Mouse (Mus musculus): ENCODE measurements around the gene Map2k2. TPM values are rescaled to one million over a fixed set of nuclear protein-coding genes. Genes with fewer than 3 reads are reported as not detected.

Map2k2 gene
- polyA plus RNA-seq, 1 experiment = 135 TPM

GRCm38 (mm10) chr10:81094931-81095678 is 10.6 kb upstream of the Map2k2 start:
- 79% methylated on average over 9 of the region's 9 CpGs for WGBS
- Histone ChIP-seq H3K27me3 (ENCODE audit: control insufficient read depth, insufficient read depth, low read length) (no peaks in the 10 kb centered on the region), H3K4me3 (ENCODE audit: extremely low read depth, insufficient read depth, insufficient read length) (no peak overlapping the region), H3K27ac (ENCODE audit: insufficient read depth, low read length) (no peak overlapping the region), H3K4me1 (ENCODE audit: control insufficient read depth, insufficient read depth, insufficient read length) (no peaks in the 10 kb centered on the region), H3K36me3 (ENCODE audit: control insufficient read depth, insufficient read depth, low read length) (no peaks in the 10 kb centered on the region)
- DNase-seq (ENCODE audit: low read depth in 1 of 2, low spot score in 2 of 2) = no peak
- no peak for TF ChIP-seq POLR2A (IDR thresholded peaks at IDR 0.05; ENCODE audit: low read depth, low read length)
- no peak for TF ChIP-seq CTCF (IDR thresholded peaks at IDR 0.05; ENCODE audit: extremely low read depth, insufficient read depth, insufficient read length, insufficient replicate concordance)

- no peak for TF ChIP-seq CTCF (IDR thresholded peaks at IDR 0.05; ENCODE audit: extremely low read depth, insufficient read depth, insufficient read length, insufficient replicate concordance)
- TF ChIP-seq POLR2A (IDR thresholded peaks at IDR 0.05; ENCODE audit: low read depth, low read length) = no peak
- peak; percentile 57 to 79 for DNase-seq (ENCODE audit: low read depth in 1 of 2, low spot score in 2 of 2)
- Histone ChIP-seq H3K36me3 (ENCODE audit: control insufficient read depth, insufficient read depth, low read length) (peaks cover 19% of the 10 kb centered on the region), H3K27me3 (ENCODE audit: control insufficient read depth, insufficient read depth, low read length) (no peaks in the 10 kb centered on the region), H3K4me1 (ENCODE audit: control insufficient read depth, insufficient read depth, insufficient read length) (peaks cover 12% of the 10 kb centered on the region; the same call in 1 of the 2 replicates), H3K27ac (ENCODE audit: insufficient read depth, low read length) (peak overlapping the region; percentile 96), H3K4me3 (ENCODE audit: extremely low read depth, insufficient read depth, insufficient read length) (peak overlapping the region; percentile 71)
- 1% methylated on average over 35 of the region's 35 CpGs for WGBS
Observed at GRCm38 (mm10) chr10:81106113-81106721, 502 bp downstream of the Map2k2 start.

GRCm38 (mm10) chr10:81112946-81113345 is 7.2 kb downstream of the Map2k2 start:
- 91% methylated on average over 6 of the region's 6 CpGs for WGBS
- H3K4me1 ChIP-seq (ENCODE audit: control insufficient read depth, insufficient read depth, insufficient read length) = no peaks in the 10 kb centered on the region
- no peak for DNase-seq (ENCODE audit: low read depth in 1 of 2, low spot score in 2 of 2)
- peaks cover 35% of the 10 kb centered on the region for H3K36me3 ChIP-seq (ENCODE audit: control insufficient read depth, insufficient read depth, low read length)
- no peak overlapping the region for H3K27ac ChIP-seq (ENCODE audit: insufficient read depth, low read length)
- no peak for TF ChIP-seq CTCF (IDR thresholded peaks at IDR 0.05; ENCODE audit: extremely low read depth, insufficient read depth, insufficient read length, insufficient replicate concordance)
- no peaks in the 10 kb centered on the region for H3K27me3 ChIP-seq (ENCODE audit: control insufficient read depth, insufficient read depth, low read length)
- no peak overlapping the region for H3K4me3 ChIP-seq (ENCODE audit: extremely low read depth, insufficient read depth, insufficient read length)

GRCm38 (mm10) chr10:81119625-81120024 is 13.9 kb downstream of the Map2k2 start:
- DNase-seq (ENCODE audit: low read depth in 1 of 2, low spot score in 2 of 2) = no peak
- Histone ChIP-seq H3K4me3 (ENCODE audit: extremely low read depth, insufficient read depth, insufficient read length) (no peak overlapping the region), H3K27me3 (ENCODE audit: control insufficient read depth, insufficient read depth, low read length) (no peaks in the 10 kb centered on the region), H3K4me1 (ENCODE audit: control insufficient read depth, insufficient read depth, insufficient read length) (no peaks in the 10 kb centered on the region), H3K36me3 (ENCODE audit: control insufficient read depth, insufficient read depth, low read length) (peaks cover 49% of the 10 kb centered on the region), H3K27ac (ENCODE audit: insufficient read depth, low read length) (no peak overlapping the region)
- WGBS = 92% methylated on average over 10 of the region's 10 CpGs
- no peak for TF ChIP-seq CTCF (IDR thresholded peaks at IDR 0.05; ENCODE audit: extremely low read depth, insufficient read depth, insufficient read length, insufficient replicate concordance)
- TF ChIP-seq POLR2A (IDR thresholded peaks at IDR 0.05; ENCODE audit: low read depth, low read length) = no peak

- Histone ChIP-seq H3K27me3 (ENCODE audit: control insufficient read depth, insufficient read depth, low read length) (no peaks in the 10 kb centered on the region), H3K4me1 (ENCODE audit: control insufficient read depth, insufficient read depth, insufficient read length) (no peaks in the 10 kb centered on the region), H3K27ac (ENCODE audit: insufficient read depth, low read length) (no peak overlapping the region), H3K4me3 (ENCODE audit: extremely low read depth, insufficient read depth, insufficient read length) (no peak overlapping the region), H3K36me3 (ENCODE audit: control insufficient read depth, insufficient read depth, low read length) (peaks cover 43% of the 10 kb centered on the region)
- DNase-seq (ENCODE audit: low read depth in 1 of 2, low spot score in 2 of 2) = no peak
- WGBS = 95% methylated on average over 7 of the region's 7 CpGs
- no peak for TF ChIP-seq CTCF (IDR thresholded peaks at IDR 0.05; ENCODE audit: extremely low read depth, insufficient read depth, insufficient read length, insufficient replicate concordance)
- TF ChIP-seq POLR2A (IDR thresholded peaks at IDR 0.05; ENCODE audit: low read depth, low read length) = no peak
Observed at GRCm38 (mm10) chr10:81120650-81121049, 14.9 kb downstream of the Map2k2 start.

GRCm38 (mm10) chr10:81122889-81123288 is 17.2 kb downstream of the Map2k2 start:
- no peak for TF ChIP-seq CTCF (IDR thresholded peaks at IDR 0.05; ENCODE audit: extremely low read depth, insufficient read depth, insufficient read length, insufficient replicate concordance)
- TF ChIP-seq POLR2A (IDR thresholded peaks at IDR 0.05; ENCODE audit: low read depth, low read length) = no peak
- peaks cover 7% of the 10 kb centered on the region; the same call in 1 of the 2 replicates for H3K4me1 ChIP-seq (ENCODE audit: control insufficient read depth, insufficient read depth, insufficient read length)
- peaks cover 36% of the 10 kb centered on the region for H3K36me3 ChIP-seq (ENCODE audit: control insufficient read depth, insufficient read depth, low read length)
- 69% methylated on average over 2 of the region's 2 CpGs for WGBS
- H3K4me3 ChIP-seq (ENCODE audit: extremely low read depth, insufficient read depth, insufficient read length) = no peak overlapping the region
- H3K27me3 ChIP-seq (ENCODE audit: control insufficient read depth, insufficient read depth, low read length) = no peaks in the 10 kb centered on the region
- DNase-seq (ENCODE audit: low read depth in 1 of 2, low spot score in 2 of 2) = no peak
- no peak overlapping the region for H3K27ac ChIP-seq (ENCODE audit: insufficient read depth, low read length)

- H3K36me3 ChIP-seq (ENCODE audit: control insufficient read depth, insufficient read depth, low read length) = peaks cover 33% of the 10 kb centered on the region
- 76% methylated on average over 11 of the region's 11 CpGs for WGBS
- H3K4me1 ChIP-seq (ENCODE audit: control insufficient read depth, insufficient read depth, insufficient read length) = peaks cover 13% of the 10 kb centered on the region
- no peak overlapping the region for H3K27ac ChIP-seq (ENCODE audit: insufficient read depth, low read length)
- H3K4me3 ChIP-seq (ENCODE audit: extremely low read depth, insufficient read depth, insufficient read length) = no peak overlapping the region
- H3K27me3 ChIP-seq (ENCODE audit: control insufficient read depth, insufficient read depth, low read length) = no peaks in the 10 kb centered on the region
- no peak for TF ChIP-seq CTCF (IDR thresholded peaks at IDR 0.05; ENCODE audit: extremely low read depth, insufficient read depth, insufficient read length, insufficient replicate concordance)
- DNase-seq (ENCODE audit: low read depth in 1 of 2, low spot score in 2 of 2) = no peak
Observed at GRCm38 (mm10) chr10:81123500-81123899, 17.8 kb downstream of the Map2k2 start.

Measured in spleen, adult 2 months (tissue).